Mouse (Mus musculus) intestine, postnatal 0 days (tissue): ENCODE measurements around the gene Rpap2. TPM values are rescaled to one million over a fixed set of nuclear protein-coding genes. Genes with fewer than 3 reads are reported as not detected.

Experiments used
- ATAC-seq: fragments of 200-750 bp; cut with Nextera tagmentation; 2 replicates; pipeline ENCODE4 v1.8.0; 2017; ENCODE audit warnings: mild to moderate bottlenecking, moderate TSS enrichment, moderate library complexity
- H3K27ac ChIP-seq: fragments of 300-500 bp; sonication (generic); 2 replicates; pipeline ENCODE4 v1.5.1; 2014; ENCODE audit warnings: mild to moderate bottlenecking, low read depth, low read length, moderate library complexity
- H3K27me3 ChIP-seq: fragments of 300-500 bp; sonication (generic); replicated peaks from 2 replicates; pipeline ENCODE4 v1.6.1; 2014; ENCODE audit warnings: low read length, mixed read lengths; ENCODE audit not compliant: control insufficient read depth, insufficient read depth
- H3K36me3 ChIP-seq: fragments of 300-500 bp; sonication (generic); 2 replicates; pipeline ENCODE4 v1.6.1; 2014; ENCODE audit warnings: mild to moderate bottlenecking, moderate library complexity; ENCODE audit not compliant: control insufficient read depth, insufficient read depth
- H3K4me1 ChIP-seq: fragments of 300-500 bp; sonication (generic); replicated peaks from 2 replicates; pipeline ENCODE4 v1.6.1; 2014; ENCODE audit warnings: antibody characterized with exemption, low read length, mixed read lengths; ENCODE audit not compliant: control insufficient read depth, insufficient read depth
- H3K4me2 ChIP-seq: fragments of 300-500 bp; sonication (generic); replicated peaks from 2 replicates; pipeline ENCODE4 v1.6.1; 2014; ENCODE audit warnings: low read depth, mild to moderate bottlenecking, moderate library complexity
- H3K4me3 ChIP-seq: fragments of 300-500 bp; sonication (generic); 2 replicates; pipeline ENCODE4 v1.5.1; 2014; ENCODE audit warnings: low read depth, low read length
- H3K9ac ChIP-seq: fragments of 300-500 bp; sonication (generic); 2 replicates; pipeline ENCODE4 v1.6.1; 2014; ENCODE audit warnings: mild to moderate bottlenecking, low read depth, low read length
- H3K9me3 ChIP-seq: fragments of 300-500 bp; sonication (generic); 2 replicates; pipeline ENCODE4 v1.6.1; 2016; ENCODE audit warnings: mixed run types; ENCODE audit not compliant: control insufficient read depth
- CTCF ChIP-seq: sonication (generic); IDR thresholded peaks from 2 replicates; pipeline ENCODE4 v1.5.1; 2016; ENCODE audit warnings: low read depth, mild to moderate bottlenecking, control low read depth, antibody characterized with exemption, moderate library complexity
- WGBS: fragments of 180-500 bp; shearing (Covaris S2); extraction: QIAGEN DNeasy Blood & Tissue Kit; methylation state at CpG from one replicate; pipeline ENCODE4 v1.1.7; 2014; 5-methylcytosine and 5-hydroxymethylcytosine counted together
- polyA plus RNA-seq: library from polyadenylated mRNA; unstranded; fragments of >200 nt; fragmentation: Nextera tagmentation; extraction: Ambion mirVana; gene quantifications from 2 replicates; pipeline ENCODE4 v1.2.1, GENCODE M21; 2015

Gene Rpap2
- polyA plus RNA-seq, 1 experiment from 2014 or later: 8.5 TPM

DNA sequence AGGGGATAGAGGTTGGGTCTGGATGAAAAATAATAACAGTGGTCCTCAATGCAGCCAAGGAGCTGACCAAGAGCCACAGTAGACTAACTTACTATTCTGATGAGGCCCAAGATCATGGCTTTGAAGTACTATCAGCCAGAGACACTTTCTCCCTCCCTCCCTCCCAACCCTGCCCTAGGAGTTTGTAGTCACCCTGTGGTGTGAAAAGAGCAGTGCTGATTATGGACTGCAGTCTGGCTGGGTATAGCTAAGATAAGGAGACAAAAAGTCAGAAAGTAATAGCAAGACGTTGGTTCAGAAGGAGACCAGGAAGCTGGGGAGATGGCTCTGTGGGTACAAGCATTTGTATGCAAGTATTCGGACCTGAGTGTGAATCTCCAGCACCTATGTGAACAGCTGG, 47.4 kb downstream of the Rpap2 start:
- Histone ChIP-seq H3K27me3 (no peaks in the 10 kb centered on the region), H3K27ac (no peak overlapping the region), H3K9me3 (no peaks in the 10 kb centered on the region), H3K4me3 (no peak overlapping the region), H3K36me3 (peaks cover 14% of the 10 kb centered on the region; the same call in 1 of the 2 replicates), H3K4me1 (no peaks in the 10 kb centered on the region), H3K4me2 (no peak overlapping the region), H3K9ac (no peak overlapping the region)
- TF ChIP-seq CTCF: no peak
- ATAC-seq: no peak
- WGBS: 80% methylated on average over 2 of the region's 2 CpGs

DNA sequence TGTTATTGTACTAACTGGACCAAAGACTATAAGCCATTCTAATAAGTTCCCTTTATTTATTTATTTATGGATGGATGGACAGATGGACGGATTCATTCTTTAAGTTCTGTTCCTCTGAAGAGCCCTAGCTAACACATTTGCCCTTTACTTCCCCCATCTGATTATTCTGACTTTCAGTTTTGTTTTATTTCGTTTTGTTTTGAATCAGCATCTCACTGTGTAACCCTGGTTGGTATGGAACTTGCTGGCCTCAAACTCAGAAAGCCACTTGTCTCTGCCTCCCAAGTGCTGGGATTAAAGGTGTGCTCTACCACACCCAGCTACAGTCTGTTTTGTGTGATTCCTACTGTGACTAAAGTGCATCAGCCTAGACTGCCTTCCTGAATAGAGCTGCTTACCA, 48.8 kb downstream of the Rpap2 start:
- Histone ChIP-seq H3K9ac (no peak overlapping the region), H3K36me3 (peaks cover 14% of the 10 kb centered on the region; the same call in 1 of the 2 replicates)
- WGBS: 86% methylated on average over 2 of the region's 2 CpGs

DNA sequence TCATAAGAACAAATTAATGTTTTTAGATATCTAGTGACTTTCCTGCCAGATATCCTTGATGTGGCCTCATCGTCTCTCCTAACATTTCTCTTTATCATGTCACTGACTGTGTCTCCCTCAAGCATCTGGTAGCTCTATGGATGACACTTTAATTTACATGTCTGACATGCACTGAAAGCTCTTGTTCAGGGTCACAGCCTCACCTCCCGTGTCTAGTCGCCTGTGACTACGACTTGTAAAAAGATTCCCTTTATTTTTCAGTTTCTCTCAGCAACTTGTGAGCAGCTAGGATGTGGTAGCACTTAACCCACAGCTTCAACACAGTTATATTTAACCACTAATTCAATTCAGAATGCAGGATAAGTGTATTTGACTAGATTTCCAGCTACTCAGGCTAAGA, 50.4 kb downstream of the Rpap2 start:
- peaks cover 5% of the 10 kb centered on the region; the same call in 1 of the 2 replicates for H3K36me3 ChIP-seq
- H3K27me3 ChIP-seq: no peaks in the 10 kb centered on the region
- no peak for TF ChIP-seq CTCF
- no peak overlapping the region for H3K9ac ChIP-seq
- no peak overlapping the region for H3K27ac ChIP-seq
- WGBS: 90% methylated on average over 4 of the region's 4 CpGs
- H3K4me2 ChIP-seq: no peak overlapping the region
- no peaks in the 10 kb centered on the region for H3K9me3 ChIP-seq
- no peak overlapping the region for H3K4me3 ChIP-seq
- no peak for ATAC-seq
- H3K4me1 ChIP-seq: no peaks in the 10 kb centered on the region

More for the DNA sequence above, 48.8 kb downstream of the Rpap2 start:
- Histone ChIP-seq H3K27me3 (no peaks in the 10 kb centered on the region), H3K4me2 (no peak overlapping the region), H3K27ac (no peak overlapping the region), H3K4me3 (no peak overlapping the region), H3K4me1 (no peaks in the 10 kb centered on the region), H3K9me3 (no peaks in the 10 kb centered on the region)
- no peak for TF ChIP-seq CTCF
- ATAC-seq: no peak

DNA sequence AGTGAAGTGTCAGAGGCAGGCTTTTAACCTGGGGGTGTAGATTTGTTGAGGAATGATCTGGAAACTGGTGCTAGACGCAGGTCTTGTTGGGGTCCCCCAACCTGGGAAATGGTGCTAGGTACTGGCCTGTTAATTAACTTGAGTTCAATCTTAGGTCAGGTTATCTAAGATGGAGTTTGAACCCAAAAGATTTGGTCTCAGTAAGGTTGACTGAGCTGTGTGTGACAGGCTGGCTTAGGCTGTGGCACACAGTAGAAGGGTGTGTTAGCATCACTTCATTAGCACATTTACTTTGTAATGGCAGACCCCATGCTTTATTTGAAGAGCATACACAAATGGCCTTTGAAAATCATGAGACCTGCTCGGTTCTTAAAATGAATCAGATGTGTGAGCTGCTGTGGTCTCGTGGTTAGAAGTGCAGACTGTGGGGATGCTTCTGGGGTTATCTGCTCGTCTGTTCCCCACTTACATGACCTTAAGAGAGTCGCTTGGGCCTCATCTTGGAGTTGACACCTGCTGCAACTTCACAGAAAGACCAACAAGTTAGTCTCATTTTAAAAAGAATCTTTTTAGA, 51.5 kb downstream of the Rpap2 start:
- Histone ChIP-seq H3K9me3 (no peaks in the 10 kb centered on the region), H3K27me3 (no peaks in the 10 kb centered on the region), H3K9ac (no peak overlapping the region), H3K4me3 (no peak overlapping the region), H3K27ac (no peak overlapping the region), H3K36me3 (peaks cover 5% of the 10 kb centered on the region; the same call in 1 of the 2 replicates), H3K4me2 (no peak overlapping the region), H3K4me1 (no peaks in the 10 kb centered on the region)
- TF ChIP-seq CTCF: no peak
- ATAC-seq: no peak
- 61% methylated on average over 5 of the region's 5 CpGs for WGBS

DNA sequence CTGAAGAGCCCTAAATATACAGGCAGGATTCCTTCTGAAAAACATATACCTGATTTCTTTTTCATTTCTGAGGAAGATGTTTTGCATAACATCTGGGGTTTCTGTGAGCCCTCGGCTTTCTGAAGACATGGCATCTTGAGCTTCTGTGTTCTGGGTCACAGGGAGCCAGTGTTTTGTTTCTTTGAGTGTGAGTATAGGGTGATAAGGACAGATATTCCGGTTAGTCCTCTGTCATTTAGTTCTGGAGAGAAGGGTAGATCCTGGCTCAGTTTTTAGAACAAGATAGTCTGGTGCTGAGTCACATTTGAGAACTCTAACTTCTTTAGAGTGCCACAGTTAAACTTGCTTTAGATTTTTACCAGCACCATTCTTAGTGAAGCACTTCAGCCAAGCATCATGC, 52.5 kb downstream of the Rpap2 start:
- no peak for TF ChIP-seq CTCF
- WGBS: 87% methylated on average over 2 of the region's 2 CpGs

DNA sequence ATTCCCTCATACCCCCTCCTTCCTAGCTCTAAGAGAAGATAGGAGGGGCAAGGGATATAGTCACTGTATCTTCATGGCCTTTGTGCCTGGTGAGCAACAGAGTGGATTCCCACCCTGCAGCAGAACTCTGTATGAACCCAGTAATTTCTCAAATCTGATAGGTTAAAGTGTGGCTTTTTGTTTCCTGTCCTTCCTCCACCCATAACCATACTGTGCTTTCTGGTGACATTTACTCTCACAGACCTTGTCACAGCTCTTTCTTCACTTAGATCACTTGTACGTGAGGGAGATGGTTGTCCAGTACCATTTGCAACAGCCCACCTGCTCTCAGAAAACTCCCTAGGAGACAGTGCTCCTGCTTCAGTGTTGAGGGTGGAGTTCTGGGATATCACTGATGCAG, 53.3 kb downstream of the Rpap2 start:
- Histone ChIP-seq H3K4me3 (no peak overlapping the region), H3K36me3 (no peaks in the 10 kb centered on the region), H3K9me3 (no peaks in the 10 kb centered on the region), H3K27me3 (no peaks in the 10 kb centered on the region), H3K4me2 (no peak overlapping the region), H3K27ac (no peak overlapping the region), H3K9ac (no peak overlapping the region), H3K4me1 (no peaks in the 10 kb centered on the region)
- 81% methylated on average over 1 of the region's 1 CpGs for WGBS
- ATAC-seq: no peak
- no peak for TF ChIP-seq CTCF

More for the DNA sequence above, 52.5 kb downstream of the Rpap2 start:
- Histone ChIP-seq H3K27ac (no peak overlapping the region), H3K27me3 (no peaks in the 10 kb centered on the region), H3K4me1 (no peaks in the 10 kb centered on the region), H3K4me3 (no peak overlapping the region), H3K4me2 (no peak overlapping the region), H3K36me3 (peaks cover 4% of the 10 kb centered on the region; the same call in 1 of the 2 replicates), H3K9me3 (no peaks in the 10 kb centered on the region), H3K9ac (no peak overlapping the region)
- no peak for ATAC-seq
